Mouse (Mus musculus): ENCODE measurements around the gene Tmem198.

DNA sequence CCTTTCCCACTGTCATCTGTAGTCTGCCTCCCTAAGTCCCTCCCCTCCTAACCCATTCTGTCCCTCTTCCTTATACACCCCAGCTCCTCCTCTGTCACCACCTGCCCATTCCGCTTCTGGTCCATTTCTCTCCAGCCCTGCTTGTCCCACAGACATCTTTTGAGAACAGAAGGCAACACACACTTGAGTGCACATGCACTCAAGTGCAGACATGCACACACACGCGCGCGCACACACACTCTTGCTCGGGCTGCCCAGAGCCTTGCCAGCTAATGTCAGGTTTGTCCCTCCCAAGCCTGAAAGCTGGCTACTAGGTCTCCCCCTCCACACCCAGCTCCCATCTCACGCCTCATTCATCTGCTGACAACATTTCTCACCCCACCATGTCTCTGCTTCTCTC is 38.7 kb upstream of the Tmem198 start:
- TF ChIP-seq CHD2 (IDR thresholded peaks at IDR 0.05; ENCODE audit: low read depth, low read length): no peak
- TF ChIP-seq HCFC1 (IDR thresholded peaks at IDR 0.05; ENCODE audit: borderline replicate concordance, insufficient read depth, low read length): no peak
- TF ChIP-seq ZNF384 (IDR thresholded peaks at IDR 0.05; ENCODE audit: low read depth, low read length): no peak
- TF ChIP-seq ZC3H11A (IDR thresholded peaks at IDR 0.05; ENCODE audit: borderline replicate concordance, low read depth, low read length): no peak
